Mouse (Mus musculus): ENCODE measurements at regions not wholly inside any gene's neighbourhood (a gene's known extent, or its start where the extent isn't known, plus 50 kb on each side); places are given as distances from the start of the nearest gene placed in this dataset.
A peak's percentile ranks its signal among the peaks of the same experiment; 100 is the strongest.
"Not testable (repeated sequence)": the region's sequence is repeated elsewhere in the genome, so short reads cannot be mapped to it uniquely, and the experiment has no call there.

DNA sequence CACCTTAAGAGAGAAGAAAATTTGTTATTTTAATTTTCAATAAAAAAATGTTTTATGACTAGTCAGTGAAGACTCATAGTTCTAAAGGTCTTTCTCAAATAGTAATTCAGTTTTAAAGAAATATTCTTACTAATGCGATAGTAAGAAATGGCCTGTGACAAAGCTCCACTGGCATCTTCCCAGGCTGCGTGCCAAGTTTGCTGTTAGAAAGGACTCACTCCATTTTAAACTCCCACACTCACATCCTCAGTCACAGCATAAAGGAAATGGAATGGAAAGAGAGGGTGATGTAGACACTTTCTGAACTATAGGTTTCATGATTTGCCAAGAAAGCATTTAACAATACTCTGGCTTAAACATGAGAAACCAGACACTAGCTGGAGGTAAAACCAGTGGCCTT lies 436.6 kb downstream of the Mei4 start:
- DNase-seq = no peak

DNA sequence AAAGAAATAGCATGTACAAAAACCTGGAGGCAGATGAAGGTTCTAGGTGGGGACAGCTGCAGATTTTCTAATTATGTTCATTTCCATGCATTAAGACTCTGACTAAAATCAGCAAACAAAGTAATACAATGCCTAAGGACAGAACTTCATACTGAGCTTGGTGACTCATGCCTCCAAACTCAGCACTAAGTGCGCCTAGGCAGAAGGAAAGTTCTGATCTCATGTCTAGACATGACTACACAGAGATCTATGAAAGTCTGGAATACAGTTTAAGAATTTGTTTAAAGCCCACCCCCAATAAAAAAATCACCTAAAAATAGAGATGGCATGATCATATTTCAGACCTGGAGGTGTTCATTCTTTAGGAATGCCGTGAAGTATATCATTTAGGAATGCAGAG lies 442.8 kb downstream of the Mei4 start:
- DNase-seq = no peak

DNA sequence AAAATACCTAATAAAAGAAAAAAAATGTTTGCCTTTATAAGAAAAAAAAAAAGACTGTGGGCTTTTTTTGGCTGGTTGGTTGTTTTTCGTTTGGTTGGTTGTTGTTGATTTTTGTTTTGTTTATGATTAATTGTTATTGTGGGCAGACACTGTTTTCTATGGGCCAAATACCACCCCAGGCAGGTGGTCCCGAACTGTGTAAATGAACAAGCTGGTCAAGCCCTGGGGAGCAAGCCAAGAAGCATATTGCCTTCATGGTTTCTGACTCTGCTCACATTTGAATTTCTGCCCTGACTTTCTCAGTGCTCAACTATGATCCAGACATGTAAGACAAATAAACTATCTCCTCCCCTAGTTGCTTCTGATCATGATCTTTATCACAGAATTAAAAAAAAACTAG lies 449.0 kb downstream of the Mei4 start:
- DNase-seq = no peak

DNA sequence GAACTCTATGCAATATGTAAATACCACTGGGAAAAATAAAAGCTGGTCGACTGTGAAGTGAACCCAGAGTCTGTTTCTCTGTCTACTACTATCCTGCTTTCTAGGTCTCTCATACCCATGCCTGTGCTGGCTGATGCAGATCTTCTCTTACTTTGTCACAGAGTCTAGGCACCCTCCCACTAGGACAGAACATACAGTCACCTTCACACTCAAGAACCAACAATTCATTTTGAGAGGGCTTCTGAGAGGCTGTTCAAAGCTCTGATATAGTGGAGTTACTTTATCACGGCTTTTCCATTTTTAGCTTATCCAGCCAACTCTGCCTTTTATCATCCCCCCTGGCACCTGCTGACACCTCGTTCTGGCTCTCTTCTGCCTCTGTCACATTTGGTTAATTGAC lies 477.0 kb downstream of the Mei4 start:
- DNase-seq = no peak

DNA sequence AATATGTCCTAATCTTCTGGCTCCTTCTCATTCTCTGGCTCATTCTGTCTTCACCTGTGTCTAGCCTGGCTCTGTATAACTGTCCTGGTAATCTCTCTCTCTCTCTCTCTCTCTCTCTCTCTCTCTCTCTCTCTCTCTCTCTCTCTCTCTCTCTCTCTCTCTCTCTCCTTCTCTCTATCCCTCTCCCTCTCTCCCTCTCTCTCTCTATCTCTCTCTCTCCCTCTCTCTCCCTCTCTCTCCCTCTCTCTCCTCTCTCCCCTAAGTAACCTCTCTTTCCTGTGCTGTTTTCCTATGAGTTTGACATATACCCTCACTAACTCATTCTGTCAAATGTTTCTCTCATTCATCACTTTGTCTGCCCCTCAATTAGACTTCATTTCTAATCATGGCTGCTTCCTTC lies 478.6 kb upstream of the Irak1bp1 start:
- DNase-seq = not testable (repeated sequence)

DNA sequence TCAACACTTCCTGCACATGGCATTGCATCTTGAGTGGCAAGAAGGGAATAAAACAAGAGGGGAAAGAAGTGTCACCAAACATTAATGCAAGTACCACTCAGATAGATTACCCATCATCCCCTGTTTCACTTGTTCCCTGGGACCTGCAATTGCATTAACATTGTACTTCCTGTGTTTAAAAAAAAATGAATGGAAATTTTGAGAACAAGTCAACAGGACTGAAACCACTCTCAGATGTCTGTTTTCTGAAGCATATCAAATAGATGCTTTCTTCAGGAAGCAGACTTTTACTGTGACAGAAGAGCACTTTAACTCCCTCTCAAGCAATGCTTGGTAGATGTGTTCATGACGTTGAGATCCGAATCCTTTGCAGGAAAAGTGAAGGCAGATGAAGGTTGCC lies 469.8 kb upstream of the Irak1bp1 start:
- no peak for DNase-seq

DNA sequence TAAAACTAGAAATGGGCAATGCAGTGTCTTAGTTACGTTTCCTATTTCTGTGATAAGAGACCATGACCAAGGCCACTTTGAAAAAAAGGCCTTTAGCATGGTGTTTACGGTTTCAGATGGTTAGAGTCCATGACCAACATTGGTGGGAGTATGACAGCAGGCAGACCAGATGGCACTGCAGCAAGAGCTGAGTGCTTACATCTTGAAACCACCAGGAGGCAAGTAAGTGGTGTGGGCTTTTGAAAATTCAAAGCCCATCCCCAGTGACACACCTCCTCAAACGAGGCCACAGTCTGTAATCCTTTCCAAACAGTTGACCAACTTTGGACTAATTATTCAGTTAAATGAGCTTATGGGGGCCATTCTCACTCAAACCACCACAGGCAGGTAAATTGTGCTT lies 427.0 kb upstream of the Irak1bp1 start:
- peak; percentile 25 for DNase-seq

DNA sequence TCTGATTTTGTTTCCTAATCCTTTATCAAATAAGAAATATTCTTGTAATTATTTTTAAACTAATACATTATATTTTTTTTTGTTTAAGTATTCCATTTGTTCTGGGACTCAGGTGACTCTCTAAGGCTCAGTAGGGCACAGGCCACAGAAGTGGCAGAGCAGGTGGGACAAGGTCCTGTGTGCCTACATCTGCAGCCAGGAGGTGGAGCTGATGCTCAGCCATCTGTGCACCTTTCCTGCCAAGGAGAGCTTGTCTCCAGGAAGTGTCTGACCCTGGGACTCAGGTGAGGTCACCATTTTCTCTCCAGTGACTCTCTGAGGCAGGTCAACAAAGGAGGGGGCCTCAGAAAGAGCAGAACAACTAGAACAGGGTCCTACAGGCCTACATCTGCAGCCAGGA lies 425.3 kb upstream of the Irak1bp1 start:
- no peak for DNase-seq

DNA sequence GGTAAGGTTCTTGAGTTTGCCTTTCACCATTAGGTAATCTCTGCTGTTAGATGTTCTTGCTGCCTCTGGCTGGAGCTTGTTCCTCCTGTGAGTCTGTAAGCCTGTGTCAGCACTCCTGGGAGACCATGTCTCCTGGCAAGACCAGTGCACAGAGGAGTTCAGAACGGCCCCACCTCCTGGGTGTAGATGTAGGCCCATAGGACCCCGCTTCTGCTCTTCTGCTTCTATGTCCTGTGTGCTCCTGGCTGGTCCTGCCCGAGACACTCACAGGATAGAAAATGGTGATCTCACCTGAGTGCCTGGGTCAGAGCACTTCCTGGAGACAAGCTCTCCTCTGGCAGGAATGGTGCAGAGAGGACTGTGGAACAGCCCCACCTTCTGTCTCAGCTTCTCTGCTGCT lies 422.2 kb upstream of the Irak1bp1 start:
- DNase-seq = no peak

DNA sequence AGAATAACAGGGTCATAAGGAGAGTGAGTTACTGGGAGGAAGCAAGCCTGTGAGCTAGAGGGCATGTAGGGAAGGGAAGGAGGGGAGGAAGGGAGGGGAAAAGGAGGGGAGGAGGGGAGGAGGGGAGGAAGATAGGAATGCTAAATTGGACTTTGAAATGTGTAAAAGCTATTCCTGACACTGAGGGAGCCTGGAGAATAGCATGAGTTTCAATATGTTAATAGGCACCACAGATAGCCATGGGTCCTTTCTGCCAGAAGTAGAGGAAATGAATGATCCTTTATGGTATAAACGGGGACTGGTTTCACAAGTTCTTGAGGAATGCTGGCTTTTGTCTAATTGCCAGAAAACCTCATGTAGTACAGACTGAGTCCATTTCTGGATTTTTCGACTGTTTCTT lies 420.4 kb upstream of the Irak1bp1 start:
- DNase-seq = no peak

Measured in layer of hippocampus, adult 9-11 months (tissue).